Mouse (Mus musculus): ENCODE measurements at regions not wholly inside any gene's neighbourhood (a gene's known extent, or its start where the extent isn't known, plus 50 kb on each side); places are given as distances from the start of the nearest gene placed in this dataset.

DNA sequence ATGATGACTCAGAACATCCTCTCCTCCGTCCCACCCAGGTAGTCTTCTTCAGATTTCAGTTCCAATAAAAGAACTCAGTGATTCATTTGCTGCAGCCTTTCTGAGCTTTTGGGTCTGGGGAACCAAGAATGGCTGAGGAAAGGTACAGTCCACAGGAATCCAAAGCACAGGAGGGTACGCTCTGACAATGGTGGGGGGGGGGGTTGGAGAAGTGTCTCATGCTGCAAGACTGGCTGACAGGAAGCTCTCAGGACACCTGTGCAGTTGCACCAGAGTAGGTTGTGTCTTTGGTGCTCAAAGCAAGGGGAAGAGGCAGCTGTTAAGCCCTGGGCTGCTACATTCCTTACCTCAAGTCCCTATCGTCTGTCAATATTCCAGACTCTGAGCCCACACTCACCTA, 192.7 kb upstream of the Bcl6 start:
- no peak for DNase-seq (ENCODE audit: low spot score in 2 of 2)

DNA sequence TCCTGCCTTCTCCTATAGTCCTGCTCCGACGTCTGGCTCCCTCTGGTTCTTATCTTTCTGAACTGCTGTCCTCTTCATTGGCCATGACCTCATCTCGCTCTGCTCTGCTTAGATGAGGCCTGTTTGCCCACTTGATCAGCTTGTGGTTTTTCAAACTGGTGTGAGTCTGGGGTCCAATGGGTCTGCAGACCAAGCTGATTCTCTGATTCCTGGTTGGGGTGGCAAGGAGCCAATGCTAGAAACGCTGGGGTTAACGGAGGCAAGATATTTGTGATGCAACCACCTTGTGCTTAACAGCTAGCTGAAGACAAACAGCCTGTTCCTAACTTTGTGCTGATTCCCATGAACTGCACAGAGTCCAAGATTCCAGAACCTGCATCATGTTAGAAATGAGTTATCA, 192.0 kb upstream of the Bcl6 start:
- no peak for DNase-seq (ENCODE audit: low spot score in 2 of 2)

DNA sequence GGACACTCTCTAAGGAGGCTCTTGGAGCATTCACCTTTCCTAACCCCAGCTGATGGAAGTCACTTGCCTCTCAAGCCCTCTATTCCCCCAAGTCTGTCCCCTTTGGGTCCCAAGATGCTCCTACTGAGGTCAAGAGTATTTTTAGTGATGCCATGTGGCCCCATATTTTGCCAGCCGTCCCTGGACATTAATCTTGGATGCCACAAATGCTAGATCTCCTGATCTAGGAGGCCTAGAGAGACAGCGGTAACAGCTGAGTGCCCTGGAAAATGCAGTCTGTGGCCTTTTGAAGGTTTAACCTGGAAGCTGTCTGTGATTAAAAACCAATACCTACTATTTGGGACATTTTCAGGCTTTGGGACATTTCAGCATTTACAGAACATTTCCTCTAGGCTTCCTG, 188.9 kb upstream of the Bcl6 start:
- DNase-seq (ENCODE audit: low spot score in 2 of 2) = no peak

DNA sequence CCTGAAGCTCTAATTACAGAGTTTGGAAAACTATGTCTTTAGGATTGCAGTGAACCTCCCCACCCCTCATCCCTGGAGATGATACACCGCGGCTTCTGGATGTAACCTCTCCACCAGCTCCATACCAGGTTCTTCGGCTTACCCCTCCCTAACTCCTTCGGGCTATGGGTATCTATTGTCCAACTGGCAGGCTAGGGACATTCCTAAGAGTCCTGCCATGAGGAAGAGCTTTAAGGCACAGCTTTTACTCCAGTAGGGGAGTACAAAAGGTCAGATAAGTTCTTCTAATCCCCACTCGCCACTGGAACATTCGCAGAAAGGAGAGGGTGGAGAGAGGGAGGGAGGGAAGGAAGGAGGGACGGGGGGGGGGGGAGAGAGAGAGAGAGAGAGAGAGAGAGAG, 188.5 kb upstream of the Bcl6 start:
- no peak for DNase-seq (ENCODE audit: low spot score in 2 of 2)

DNA sequence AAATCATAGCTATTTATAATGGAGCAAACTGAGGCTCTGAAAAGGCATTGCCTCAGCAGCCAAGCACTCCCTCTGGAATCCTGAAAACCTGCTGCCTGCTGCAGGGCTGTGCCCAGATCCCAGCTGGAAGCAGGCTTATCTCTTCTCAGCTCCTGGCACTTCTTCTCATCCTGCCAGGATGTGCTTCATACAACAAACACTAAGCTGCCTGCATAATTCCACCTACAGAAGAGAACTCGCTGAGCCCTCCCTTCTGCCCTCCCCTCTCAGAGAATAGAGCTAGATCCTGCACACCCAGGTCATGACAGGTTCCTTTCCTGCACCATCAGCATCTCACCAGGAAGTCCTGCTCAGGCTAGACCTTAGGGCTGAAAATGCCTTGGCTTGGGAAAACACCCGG, 187.4 kb upstream of the Bcl6 start:
- no peak for DNase-seq (ENCODE audit: low spot score in 2 of 2)

DNA sequence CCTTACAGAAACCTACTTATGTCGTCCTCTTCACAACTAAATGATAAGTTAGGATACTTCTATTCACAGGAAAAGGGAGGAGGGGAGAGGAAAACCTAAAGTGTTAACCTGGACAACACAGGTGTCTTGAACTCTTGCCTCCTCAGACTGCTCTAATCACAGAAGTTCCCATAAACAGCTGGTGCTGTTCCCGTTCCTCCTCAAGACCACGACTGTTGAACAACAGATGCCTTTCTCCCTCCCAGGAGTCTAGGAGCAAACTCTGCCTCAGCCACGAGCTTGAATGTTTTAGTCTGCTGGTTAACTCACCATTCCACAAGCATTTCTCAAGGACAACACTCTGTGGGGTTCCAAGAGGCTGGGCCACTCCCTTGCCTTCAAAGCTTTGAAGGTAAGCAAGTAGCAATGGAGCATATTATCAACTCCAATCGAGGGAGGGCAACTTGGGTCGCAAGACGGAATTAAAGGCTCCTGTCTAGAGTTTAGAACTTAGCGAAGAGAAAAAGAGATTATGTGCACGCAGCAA, 186.6 kb upstream of the Bcl6 start:
- DNase-seq (ENCODE audit: low spot score in 2 of 2) = no peak

DNA sequence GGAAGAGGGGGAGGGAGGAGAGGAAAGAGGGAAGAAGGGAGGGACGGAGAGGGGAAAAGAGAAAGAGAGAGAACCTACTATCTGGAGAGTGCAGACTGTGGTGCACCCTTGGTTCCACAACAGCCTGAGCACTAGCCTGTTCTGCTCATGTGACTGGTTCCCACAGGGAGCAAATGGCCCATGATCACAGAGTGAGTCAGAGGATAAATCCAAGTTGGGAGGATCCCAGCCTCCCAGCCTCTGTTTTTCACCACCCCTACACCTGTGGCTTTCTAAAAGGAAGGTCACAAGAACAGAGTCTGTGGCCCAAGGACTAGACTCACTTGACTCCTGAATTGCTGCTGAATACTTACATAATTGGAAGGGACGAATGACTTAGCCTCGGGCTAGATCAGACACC, 185.9 kb upstream of the Bcl6 start:
- DNase-seq (ENCODE audit: low spot score in 2 of 2) = no peak

DNA sequence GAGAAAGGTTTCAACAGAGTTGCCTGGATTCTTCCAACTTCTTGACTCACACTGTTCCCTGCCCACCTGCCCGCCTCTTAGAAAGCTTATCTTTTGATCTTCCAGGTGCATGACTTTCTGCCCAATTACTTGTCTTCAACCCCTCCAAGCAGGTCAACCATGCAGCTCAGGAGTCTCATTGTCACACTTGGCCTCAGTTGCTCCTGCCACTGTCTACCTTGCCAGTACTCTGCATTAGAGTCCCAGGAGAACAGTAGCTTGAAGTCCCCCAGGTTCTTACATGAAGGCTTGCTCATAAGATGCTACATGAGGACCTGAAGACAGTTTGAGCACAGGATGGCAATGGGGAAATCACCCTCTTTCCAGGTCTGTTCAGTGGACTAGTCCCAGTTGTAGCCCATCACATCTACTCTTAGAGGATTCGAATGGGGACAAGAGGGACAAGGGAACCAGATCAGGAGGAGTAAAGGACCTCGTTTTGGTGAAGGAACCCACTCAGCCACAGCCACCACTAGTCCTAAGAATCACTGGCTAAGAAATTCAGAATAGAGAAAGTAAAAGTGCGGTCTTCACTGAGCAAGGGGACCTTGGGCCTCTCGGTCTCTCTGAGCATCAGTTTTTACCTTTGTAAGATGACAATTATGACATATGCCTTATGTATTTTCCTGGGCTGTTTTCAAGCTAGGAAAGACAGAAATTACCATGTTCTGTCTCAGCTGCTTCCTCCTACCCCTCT, 185.3 kb upstream of the Bcl6 start:
- no peak for DNase-seq (ENCODE audit: low spot score in 2 of 2)

DNA sequence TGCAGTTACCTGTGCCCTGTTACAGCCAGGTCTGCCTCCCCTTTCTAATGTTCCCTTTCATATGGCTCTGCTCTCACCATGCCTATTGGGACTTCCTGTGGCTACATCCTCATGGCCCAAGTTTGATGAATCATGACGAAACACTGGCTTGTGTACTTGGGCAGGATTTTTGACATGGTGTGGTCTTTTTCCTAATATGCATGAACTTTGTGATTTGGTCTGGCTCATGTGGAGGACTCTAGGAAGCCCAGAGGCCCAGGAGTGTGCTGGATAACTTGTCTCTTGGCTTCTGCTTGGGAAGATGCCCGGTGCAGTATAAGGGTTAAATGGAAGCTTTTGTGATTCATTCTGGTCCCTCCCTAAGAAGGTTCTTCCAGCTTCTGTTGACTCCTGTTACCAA, 184.0 kb upstream of the Bcl6 start:
- DNase-seq (ENCODE audit: low spot score in 2 of 2) = no peak

DNA sequence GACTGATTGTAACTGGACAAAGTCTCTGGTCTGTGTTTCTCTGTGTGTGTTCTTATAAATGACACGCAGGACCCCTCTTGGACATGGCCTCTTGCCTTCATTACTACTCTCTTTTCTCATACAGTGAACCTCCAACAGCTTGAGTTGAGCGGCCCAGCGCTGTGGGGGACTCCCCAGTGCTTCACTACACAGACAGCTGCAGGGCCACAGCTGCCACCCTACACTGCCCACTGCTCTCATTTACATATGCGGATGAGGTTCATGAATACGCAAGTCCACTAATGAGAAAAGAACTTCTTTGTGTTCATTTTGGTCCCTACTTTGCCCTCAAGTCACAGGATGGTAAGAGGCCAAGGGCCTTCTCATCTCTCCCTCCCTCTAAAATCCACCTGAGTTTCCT, 183.4 kb upstream of the Bcl6 start:
- DNase-seq (ENCODE audit: low spot score in 2 of 2) = no peak

DNA sequence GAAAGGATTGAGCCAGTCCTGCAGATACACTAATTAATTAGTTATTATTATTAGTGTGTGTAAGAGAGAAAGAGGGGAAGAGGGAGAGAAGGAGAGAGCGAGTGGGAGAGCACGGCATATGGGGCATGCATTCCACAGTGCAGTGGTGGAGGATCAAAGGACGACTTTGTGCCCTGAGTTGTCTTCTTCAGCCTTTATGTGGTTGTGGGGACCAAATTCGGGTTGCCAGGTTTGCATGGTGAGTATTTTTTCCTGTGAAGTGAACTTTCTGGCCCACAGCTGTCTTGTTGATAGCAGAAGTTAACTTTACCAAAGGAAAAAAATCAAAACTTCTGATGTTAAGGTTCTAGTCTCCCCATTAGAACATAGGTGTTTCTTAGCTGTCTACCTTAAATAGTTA, 182.5 kb upstream of the Bcl6 start:
- no peak for DNase-seq (ENCODE audit: low spot score in 2 of 2)

DNA sequence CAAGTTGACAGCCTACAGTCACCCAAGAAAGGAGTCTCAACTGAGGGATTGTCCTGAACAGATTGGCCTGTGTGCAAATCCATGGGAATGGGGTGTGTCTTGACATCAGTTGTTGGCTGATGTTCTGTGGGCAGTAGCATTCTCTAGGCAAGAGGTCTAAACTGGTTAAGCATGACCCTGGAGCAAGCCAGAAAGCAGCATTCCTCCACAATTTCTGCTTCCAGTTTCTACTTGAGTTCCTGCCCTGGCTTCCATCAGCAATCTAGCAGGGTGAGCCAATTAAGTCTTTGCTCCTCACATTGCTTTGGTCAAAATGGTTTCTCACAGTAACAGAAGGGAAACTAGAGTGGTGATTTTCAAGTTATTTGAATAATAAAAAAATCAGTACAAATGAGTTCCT, 177.8 kb upstream of the Bcl6 start:
- DNase-seq (ENCODE audit: low spot score in 2 of 2) = no peak

DNA sequence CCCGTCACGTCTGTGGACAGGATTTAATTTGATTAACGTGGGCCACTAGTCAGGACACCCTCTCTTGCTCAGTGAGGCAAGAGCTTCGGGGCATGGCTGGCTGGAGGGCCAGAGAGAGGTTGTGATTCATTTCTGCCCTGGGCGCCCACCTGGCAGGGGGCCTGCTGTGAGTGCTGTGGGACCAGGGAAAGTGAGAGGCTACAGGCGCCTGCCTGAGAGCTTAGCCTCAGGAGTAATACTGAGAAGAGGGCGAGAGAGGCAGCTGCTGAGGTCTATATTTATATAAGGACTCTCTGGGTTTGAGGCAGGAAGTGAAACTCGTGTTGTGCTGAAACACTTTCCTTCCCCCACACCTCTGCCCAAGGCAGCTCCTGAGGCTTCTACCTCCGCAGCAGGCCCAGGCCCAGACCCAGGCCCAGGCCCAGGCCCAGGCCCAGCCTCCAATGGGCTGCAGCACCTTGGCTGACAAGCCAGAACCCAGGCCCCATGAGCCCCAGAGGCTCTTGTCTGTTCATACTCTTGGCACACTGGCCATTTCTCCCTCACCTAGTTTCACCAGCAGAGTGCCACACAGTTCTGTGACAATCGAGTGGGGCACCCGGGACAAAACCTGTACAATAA, 176.9 kb upstream of the Bcl6 start:
- peak in 1 of 2 experiments; percentile 14 for DNase-seq (ENCODE audit: low spot score in 2 of 2)

DNA sequence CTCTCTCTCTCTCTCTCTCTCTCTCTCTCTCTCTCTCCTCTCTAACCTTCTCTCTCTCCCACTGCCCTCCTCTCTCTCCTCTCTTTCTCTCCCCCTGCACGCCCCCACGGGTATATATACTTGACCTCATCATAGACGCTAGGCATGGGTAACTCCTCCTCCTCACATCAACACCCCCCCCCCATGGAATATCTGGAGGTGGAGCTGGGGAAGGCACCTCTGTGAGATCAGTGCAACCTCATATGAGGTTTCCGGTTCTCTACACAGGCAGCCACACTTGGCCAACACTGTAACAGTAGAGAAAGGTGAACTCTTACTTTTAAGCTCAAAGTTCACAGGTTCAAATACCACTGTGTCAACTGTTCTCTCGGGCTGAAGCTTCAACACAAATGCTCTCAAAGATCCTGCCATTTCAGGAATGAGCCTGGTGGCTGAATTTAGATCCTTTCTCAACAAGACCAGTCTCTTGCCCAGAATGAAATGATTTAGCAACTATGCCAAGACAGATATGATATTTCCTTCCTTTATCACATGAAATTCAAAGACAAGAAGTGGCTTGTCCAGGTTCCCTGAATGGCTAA, 172.1 kb upstream of the Bcl6 start:
- no peak for DNase-seq (ENCODE audit: low spot score in 2 of 2)

DNA sequence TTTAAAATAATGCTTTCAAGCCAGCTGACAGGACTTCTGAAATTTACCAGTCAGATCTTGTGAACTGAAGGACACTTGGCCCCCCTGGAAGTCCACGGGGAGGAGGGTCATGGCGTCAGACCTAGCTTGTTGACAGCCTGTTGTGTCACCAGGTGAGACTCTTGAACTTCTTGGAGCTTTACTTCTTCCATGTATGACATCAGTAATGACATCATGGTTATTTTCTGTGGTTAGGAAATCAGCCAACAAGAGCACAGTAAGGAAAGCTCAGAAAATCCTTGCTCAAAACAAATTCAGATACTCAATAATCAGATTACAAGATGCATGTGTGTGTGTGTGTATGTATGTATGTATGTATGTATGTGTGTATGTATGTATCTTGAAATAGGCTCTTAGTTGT, 170.7 kb upstream of the Bcl6 start:
- no peak for DNase-seq (ENCODE audit: low spot score in 2 of 2)

DNA sequence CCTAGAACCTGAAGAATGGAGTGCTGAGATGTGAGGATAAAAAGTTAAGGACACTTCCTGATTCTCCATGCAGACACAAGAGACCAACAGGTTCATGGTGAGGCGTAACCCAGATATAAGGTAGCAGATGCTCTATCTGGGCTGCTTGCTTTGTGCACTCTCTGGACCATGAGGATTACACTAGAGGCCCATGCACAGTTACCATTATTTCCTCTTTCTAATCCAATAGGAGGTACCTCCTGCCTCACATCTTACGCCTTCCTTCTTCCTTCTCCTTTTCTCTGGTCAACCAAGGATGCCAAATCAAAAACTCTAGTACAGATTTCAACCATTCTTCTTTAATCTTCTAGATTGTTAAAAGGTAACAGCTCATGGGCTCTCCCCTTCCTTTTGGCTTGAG, 169.1 kb upstream of the Bcl6 start:
- no peak for DNase-seq (ENCODE audit: low spot score in 2 of 2)

DNA sequence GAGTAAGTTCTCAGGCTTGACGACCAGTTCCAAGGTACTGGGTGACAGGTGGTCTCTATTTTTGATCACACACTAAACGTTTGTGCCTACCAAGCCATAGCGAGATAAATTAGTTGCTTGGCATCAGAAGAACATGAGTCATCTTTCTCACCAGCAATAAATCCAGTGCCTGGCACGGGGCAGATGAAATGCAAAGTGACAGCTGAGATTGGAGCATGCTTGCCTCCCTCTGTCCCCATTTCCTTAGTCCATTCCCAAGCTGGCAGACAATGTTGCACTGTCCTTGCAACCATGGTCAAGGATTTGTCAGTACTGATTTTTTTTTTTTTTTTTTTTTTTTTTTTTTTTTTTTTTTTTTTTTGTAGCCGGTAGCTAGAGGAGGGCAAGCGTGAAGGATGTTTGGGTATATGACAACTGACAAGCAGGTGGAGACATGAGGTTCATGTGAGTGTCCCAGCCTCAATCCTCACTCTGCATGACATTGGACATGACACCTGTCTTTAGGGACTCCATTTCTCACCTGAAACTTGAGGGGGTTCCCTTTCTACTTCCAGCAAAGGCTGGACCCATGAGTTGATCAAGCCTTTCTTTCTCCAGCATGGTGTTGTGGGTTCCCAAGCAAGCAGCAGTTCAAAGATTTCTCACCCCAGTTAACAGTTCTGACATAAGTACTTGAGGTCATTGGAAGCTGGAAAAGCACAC, 168.2 kb upstream of the Bcl6 start:
- peak in 1 of 2 experiments; percentile 29 for DNase-seq (ENCODE audit: low spot score in 2 of 2)

DNA sequence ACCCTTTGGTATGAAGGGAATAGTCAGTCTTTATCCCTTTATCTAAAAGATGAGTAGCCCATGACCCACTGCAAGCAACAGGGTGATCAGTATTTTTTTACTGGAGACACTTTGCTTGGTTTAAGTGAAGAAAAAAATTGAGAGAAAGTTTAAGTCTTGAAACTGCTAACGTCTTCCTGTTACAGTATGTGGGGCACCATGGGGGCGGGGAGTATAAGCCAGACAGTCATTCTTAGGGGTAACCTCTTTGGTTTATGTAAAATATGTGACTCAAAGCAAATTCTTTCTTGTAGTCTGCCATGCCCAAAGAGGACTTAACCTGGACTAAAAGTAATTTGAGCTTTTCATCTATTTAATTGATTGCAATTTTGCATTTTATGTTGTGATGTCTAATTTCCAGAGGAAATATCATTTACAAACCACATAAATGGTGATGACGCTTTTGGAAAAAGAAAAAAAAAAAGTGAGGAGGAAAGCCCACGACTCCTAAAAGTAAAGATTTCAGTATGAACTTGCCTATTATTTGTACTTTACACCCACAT, 166.2 kb upstream of the Bcl6 start:
- DNase-seq (ENCODE audit: low spot score in 2 of 2) = no peak

DNA sequence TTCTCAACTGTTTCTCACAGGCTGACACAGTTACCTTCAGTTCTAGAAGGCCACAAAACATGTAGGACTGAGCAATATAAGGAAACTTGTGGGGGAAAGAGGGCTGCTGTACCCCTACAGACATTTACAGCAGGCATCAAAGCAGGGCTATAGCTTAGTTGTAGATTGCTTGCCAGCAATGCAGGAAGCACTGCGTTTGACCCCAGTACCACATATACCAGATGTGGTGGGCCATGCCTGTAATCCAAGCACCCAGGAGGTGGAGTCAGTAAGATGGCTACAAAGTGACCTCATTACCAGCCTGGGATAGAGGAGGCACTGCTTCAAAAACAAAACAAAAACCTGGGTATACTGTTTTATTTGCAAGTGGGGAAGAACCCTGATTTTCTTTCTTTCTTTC, 165.3 kb upstream of the Bcl6 start:
- no peak for DNase-seq (ENCODE audit: low spot score in 2 of 2)

DNA sequence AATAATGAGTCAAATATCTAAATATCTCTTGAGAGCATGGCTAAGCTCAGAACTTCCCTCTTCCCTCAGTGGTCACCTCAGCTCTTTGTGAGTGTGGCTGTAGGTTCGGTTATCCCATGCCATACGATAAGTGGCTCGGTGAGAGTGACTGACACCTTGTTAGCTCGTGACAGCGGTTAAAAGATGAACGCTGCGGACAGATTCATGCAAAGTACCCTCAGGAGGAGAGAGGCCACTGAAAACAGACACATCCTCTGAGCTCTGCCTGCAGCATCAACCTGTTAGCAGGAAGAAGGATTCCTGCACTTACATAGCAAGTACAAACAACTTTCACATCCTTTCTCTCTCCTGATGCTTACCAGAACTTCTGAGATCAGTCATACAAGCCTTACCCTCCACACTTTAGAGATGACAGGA, 163.2 kb upstream of the Bcl6 start:
- DNase-seq (ENCODE audit: low spot score in 2 of 2) = no peak

DNA sequence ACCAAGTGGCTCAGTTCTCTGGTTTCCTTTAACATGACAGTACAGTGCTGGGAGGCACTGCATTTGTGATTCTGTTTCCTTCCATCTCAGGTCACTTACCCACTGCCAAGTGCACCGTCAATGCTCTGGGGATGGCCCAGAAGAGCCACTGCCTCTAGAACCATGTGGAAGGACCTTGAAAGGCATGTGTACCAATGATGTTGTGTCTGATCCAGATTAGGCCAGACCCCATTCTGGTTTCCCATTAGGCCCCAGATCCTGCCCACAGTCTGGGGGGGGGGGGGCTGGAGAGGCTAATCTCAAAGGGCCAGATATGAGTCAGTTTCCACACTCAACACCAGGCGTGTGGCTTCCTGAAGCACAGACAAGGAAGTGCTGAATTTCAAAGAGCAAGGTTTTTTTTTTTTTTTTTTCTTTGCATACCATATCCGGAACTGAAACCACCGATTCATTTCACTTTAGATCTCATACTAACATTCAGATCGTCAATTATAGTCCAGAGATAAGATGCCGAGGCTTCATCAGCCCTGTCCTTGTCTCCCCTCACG, 162.6 kb upstream of the Bcl6 start:
- no peak for DNase-seq (ENCODE audit: low spot score in 2 of 2)

DNA sequence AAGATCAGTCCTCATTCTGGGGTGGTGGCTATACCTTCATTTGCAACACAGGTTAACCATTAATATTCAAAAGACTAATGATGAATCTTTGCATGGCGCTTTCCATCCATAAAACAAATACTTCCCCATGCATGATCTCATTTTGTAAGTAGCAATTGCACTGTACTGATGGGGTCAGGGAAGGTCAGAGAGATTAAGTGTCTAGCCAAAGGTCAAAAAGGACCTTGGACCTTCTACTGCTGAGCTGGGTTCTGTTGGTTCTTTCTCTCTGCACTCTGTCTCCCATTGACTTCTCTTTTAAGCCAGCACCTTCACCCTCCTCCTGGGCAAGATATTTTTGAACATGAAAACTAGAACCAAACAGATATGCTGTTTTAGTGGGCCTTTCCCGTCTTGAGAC, 161.9 kb upstream of the Bcl6 start:
- DNase-seq (ENCODE audit: low spot score in 2 of 2) = no peak
